Mouse (Mus musculus) liver, embryonic 11.5 days (tissue): ENCODE measurements around the gene Nccrp1. TPM values are rescaled to one million over a fixed set of nuclear protein-coding genes. Genes with fewer than 3 reads are reported as not detected.

ENCODE experiments used
- ATAC-seq: fragments of 200-750 bp; cut with Nextera tagmentation; replicated peaks from 2 replicates; pipeline ENCODE4 v1.8.0; 2017; ENCODE audit warnings: moderate number of reproducible peaks, mild to moderate bottlenecking, moderate TSS enrichment, moderate library complexity; ENCODE audit not compliant: low FRiP score
- DNase-seq: peaks from one replicate; pipeline ENCODE4 v3.0.0-alpha.2; 2017; ENCODE audit warnings: low spot score
- H3K27ac ChIP-seq: fragments of 300-500 bp; sonication (generic); 2 replicates; pipeline ENCODE4 v1.5.1; 2014; ENCODE audit warnings: mild to moderate bottlenecking, low read depth, low read length, control low read depth
- H3K27me3 ChIP-seq: fragments of 300-500 bp; sonication (generic); replicated peaks from 2 replicates; pipeline ENCODE4 v1.6.1; 2014; ENCODE audit warnings: low read length, mixed read lengths; ENCODE audit not compliant: control insufficient read depth, insufficient read depth
- H3K36me3 ChIP-seq: fragments of 300-500 bp; sonication (generic); 2 replicates; pipeline ENCODE4 v1.6.1; 2014; ENCODE audit warnings: mild to moderate bottlenecking, low read length, moderate library complexity, mixed read lengths; ENCODE audit not compliant: control insufficient read depth, insufficient read depth
- H3K4me1 ChIP-seq: fragments of 300-500 bp; sonication (generic); replicated peaks from 2 replicates; pipeline ENCODE4 v1.6.1; 2014; ENCODE audit warnings: low read length, mixed read lengths; ENCODE audit not compliant: control insufficient read depth, insufficient read depth
- H3K4me2 ChIP-seq: fragments of 300-500 bp; sonication (generic); 2 replicates; pipeline ENCODE4 v1.6.1; 2014; ENCODE audit warnings: mild to moderate bottlenecking, control low read depth, moderate library complexity
- H3K4me3 ChIP-seq: fragments of 300-500 bp; sonication (generic); 2 replicates; pipeline ENCODE4 v1.5.1; 2014; ENCODE audit warnings: low read depth, low read length, control low read depth
- H3K9ac ChIP-seq: fragments of 300-500 bp; sonication (generic); 2 replicates; pipeline ENCODE4 v1.6.1; 2014; ENCODE audit warnings: low read depth, low read length, control low read depth
- H3K9me3 ChIP-seq: fragments of 300-500 bp; sonication (generic); 2 replicates; pipeline ENCODE4 v1.6.1; 2016; ENCODE audit warnings: low read length, inconsistent platforms, mixed read lengths; ENCODE audit not compliant: control insufficient read depth
- WGBS: fragments of 180-500 bp; shearing (Covaris S2); extraction: QIAGEN DNeasy Blood & Tissue Kit; methylation state at CpG from one replicate; pipeline ENCODE4 v1.1.7; 2014; 5-methylcytosine and 5-hydroxymethylcytosine counted together
- polyA plus RNA-seq: library from polyadenylated mRNA; unstranded; fragments of >200 nt; fragmentation: Nextera tagmentation; extraction: Ambion mirVana; gene quantifications from 2 replicates; pipeline ENCODE4 v1.2.1, GENCODE M21; 2014

Nccrp1 gene
- polyA plus RNA-seq, 1 experiment from 2014 or later: not detected

DNA sequence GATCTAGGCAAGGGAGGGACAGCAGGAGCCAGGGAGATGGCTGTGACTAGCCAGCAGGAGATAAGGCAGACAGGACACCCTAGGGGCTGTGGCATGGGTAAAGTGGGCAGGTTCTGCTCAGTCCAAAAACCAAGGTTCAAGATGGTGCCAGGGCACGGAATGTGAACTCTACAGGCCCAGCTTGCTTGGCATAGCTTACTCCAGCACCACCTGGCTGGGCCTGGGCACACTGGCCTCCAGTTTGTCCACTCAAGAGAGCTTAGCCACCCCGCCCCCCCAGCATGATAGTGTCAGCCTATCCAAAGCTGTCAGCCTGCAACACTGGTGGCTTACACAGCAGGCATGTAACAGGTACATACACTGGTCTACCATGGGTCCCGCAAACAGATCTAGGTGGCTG lies 26.2 kb upstream of the Nccrp1 start:
- Histone ChIP-seq H3K4me3 (no peak overlapping the region), H3K9ac (no peak overlapping the region), H3K9me3 (no peaks in the 10 kb centered on the region), H3K4me2 (no peak overlapping the region), H3K27ac (no peak overlapping the region), H3K27me3 (no peaks in the 10 kb centered on the region), H3K4me1 (peaks cover 67% of the 10 kb centered on the region), H3K36me3 (no peaks in the 10 kb centered on the region)
- WGBS: 88% methylated on average over 3 of the region's 3 CpGs
- DNase-seq: no peak
- no peak for ATAC-seq

- H3K36me3 ChIP-seq: peaks cover 3% of the 10 kb centered on the region; the same call in 1 of the 2 replicates
- no peak overlapping the region for H3K9ac ChIP-seq
- H3K9me3 ChIP-seq: no peaks in the 10 kb centered on the region
- no peaks in the 10 kb centered on the region for H3K27me3 ChIP-seq
- H3K4me2 ChIP-seq: no peak overlapping the region
- WGBS: 73% methylated on average over 5 of the region's 5 CpGs
- no peak overlapping the region for H3K4me3 ChIP-seq
- H3K4me1 ChIP-seq: peaks cover 61% of the 10 kb centered on the region
- no peak overlapping the region for H3K27ac ChIP-seq
- DNase-seq (no peak), ATAC-seq (no peak)
Observed at GRCm38 (mm10) chr7:28572689-28573088, 25.6 kb upstream of the Nccrp1 start.

- Histone ChIP-seq H3K27ac (no peak overlapping the region), H3K4me3 (no peak overlapping the region), H3K4me2 (no peak overlapping the region), H3K36me3 (peaks cover 15% of the 10 kb centered on the region; the same call in 1 of the 2 replicates), H3K4me1 (peaks cover 46% of the 10 kb centered on the region), H3K9me3 (no peaks in the 10 kb centered on the region), H3K9ac (no peak overlapping the region; the same call in 1 of the 2 replicates), H3K27me3 (no peaks in the 10 kb centered on the region)
- ATAC-seq (no peak), DNase-seq (no peak)
- WGBS: 53% methylated on average over 5 of the region's 5 CpGs
Observed at GRCm38 (mm10) chr7:28570982-28571682, 24.1 kb upstream of the Nccrp1 start.

- Histone ChIP-seq H3K9ac (no peak overlapping the region), H3K36me3 (peaks cover 16% of the 10 kb centered on the region; the same call in 1 of the 2 replicates), H3K4me3 (no peak overlapping the region), H3K27ac (no peak overlapping the region; the same call in 1 of the 2 replicates), H3K27me3 (no peaks in the 10 kb centered on the region), H3K9me3 (no peaks in the 10 kb centered on the region), H3K4me1 (peaks cover 39% of the 10 kb centered on the region), H3K4me2 (no peak overlapping the region)
- WGBS: 79% methylated on average over 12 of the region's 12 CpGs
- DNase-seq (no peak), ATAC-seq (no peak)
Observed at GRCm38 (mm10) chr7:28570291-28570981, 23.4 kb upstream of the Nccrp1 start.

GRCm38 (mm10) chr7:28568253-28568652 lies 21.2 kb upstream of the Nccrp1 start:
- Histone ChIP-seq H3K4me3 (no peak overlapping the region), H3K9me3 (no peaks in the 10 kb centered on the region), H3K27me3 (no peaks in the 10 kb centered on the region), H3K36me3 (peaks cover 33% of the 10 kb centered on the region), H3K9ac (no peak overlapping the region), H3K4me2 (no peak overlapping the region), H3K4me1 (peaks cover 17% of the 10 kb centered on the region), H3K27ac (no peak overlapping the region)
- ATAC-seq (no peak), DNase-seq (no peak)

- Histone ChIP-seq H3K27ac (no peak overlapping the region), H3K9ac (no peak overlapping the region), H3K4me2 (no peak overlapping the region), H3K27me3 (no peaks in the 10 kb centered on the region), H3K36me3 (peaks cover 41% of the 10 kb centered on the region), H3K9me3 (no peaks in the 10 kb centered on the region), H3K4me1 (peaks cover 12% of the 10 kb centered on the region), H3K4me3 (no peak overlapping the region)
- ATAC-seq (no peak), DNase-seq (no peak)
- WGBS: 69% methylated on average over 4 of the region's 4 CpGs
Observed at GRCm38 (mm10) chr7:28567539-28567938, 20.5 kb upstream of the Nccrp1 start.

DNA sequence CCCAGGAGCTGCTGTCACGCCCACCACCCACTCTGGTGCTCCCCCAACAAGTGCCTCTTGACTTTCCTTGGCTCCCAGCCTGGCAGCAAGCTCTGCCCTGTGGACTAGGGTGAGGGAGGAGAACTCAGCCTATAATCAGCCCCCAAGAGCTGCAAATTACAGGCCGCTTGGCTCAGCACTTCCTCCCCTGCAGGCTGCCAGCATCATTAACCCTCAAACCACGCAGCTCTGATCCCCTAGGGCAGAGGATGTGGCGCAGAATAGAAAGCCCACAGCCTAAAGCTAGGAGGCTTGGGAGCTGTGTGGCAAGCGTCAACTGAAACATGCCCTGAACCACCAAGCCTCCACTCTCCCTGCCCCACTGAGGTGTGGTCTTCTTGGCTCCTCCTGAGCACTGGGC lies 18.4 kb upstream of the Nccrp1 start:
- Histone ChIP-seq H3K4me1 (no peaks in the 10 kb centered on the region; the same call in 1 of the 2 replicates), H3K9me3 (no peaks in the 10 kb centered on the region), H3K9ac (no peak overlapping the region), H3K27ac (no peak overlapping the region), H3K36me3 (peaks cover 51% of the 10 kb centered on the region), H3K4me3 (no peak overlapping the region), H3K4me2 (no peak overlapping the region), H3K27me3 (no peaks in the 10 kb centered on the region)
- no peak for ATAC-seq
- 77% methylated on average over 5 of the region's 5 CpGs for WGBS
- no peak for DNase-seq

GRCm38 (mm10) chr7:28562951-28563350 lies 15.9 kb upstream of the Nccrp1 start:
- Histone ChIP-seq H3K36me3 (peaks cover 57% of the 10 kb centered on the region), H3K4me3 (no peak overlapping the region), H3K27ac (no peak overlapping the region), H3K9ac (no peak overlapping the region), H3K4me2 (no peak overlapping the region), H3K4me1 (peaks cover 2% of the 10 kb centered on the region), H3K9me3 (no peaks in the 10 kb centered on the region), H3K27me3 (no peaks in the 10 kb centered on the region)
- ATAC-seq (no peak), DNase-seq (no peak)
- 93% methylated on average over 13 of the region's 13 CpGs for WGBS

DNA sequence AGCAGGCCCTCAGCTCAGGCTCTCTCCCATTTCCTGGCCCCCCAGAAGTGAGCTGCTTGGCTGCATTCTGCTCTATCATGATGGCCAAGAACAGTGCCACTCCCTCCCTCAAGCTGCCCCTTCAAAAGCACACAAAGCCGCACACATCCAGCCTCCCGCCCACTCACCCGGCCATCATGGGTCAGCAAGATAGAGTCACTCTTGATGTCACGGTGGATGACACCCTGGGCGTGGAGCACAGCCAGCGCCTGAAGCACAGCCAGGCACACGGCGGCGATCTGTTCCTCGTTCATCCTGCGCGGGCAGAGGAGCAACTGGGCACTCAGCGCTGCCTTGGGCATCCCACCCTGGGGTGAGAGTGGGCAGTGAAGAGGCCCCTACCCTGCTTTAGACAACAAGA lies 15.3 kb upstream of the Nccrp1 start:
- H3K36me3 ChIP-seq: peaks cover 52% of the 10 kb centered on the region

More for the DNA sequence above, 15.3 kb upstream of the Nccrp1 start:
- DNase-seq: no peak
- no peak overlapping the region for H3K4me3 ChIP-seq
- H3K9ac ChIP-seq: no peak overlapping the region
- no peaks in the 10 kb centered on the region for H3K9me3 ChIP-seq
- H3K27me3 ChIP-seq: no peaks in the 10 kb centered on the region
- WGBS: 86% methylated on average over 13 of the region's 13 CpGs
- ATAC-seq: no peak
- no peak overlapping the region for H3K4me2 ChIP-seq
- peaks cover 8% of the 10 kb centered on the region for H3K4me1 ChIP-seq
- H3K27ac ChIP-seq: no peak overlapping the region
